Mouse (Mus musculus) liver, embryonic 15.5 days (tissue): Measurements from ENCODE around the gene Dalrd3. TPM values are rescaled to one million over a fixed set of nuclear protein-coding genes. Genes with fewer than 3 reads are reported as not detected.

Experiments
- microRNA counts: library from miRNA; unstranded; fragments of <30 nt; microRNA quantifications from one replicate; lab custom pipeline; 2016
- microRNA-seq: library from miRNA; unstranded; fragments of <30 nt; microRNA quantifications from one replicate; pipeline ENCODE4, GENCODE M21; 2016
- polyA plus RNA-seq: library from polyadenylated mRNA; unstranded; fragments of >200 nt; fragmentation: Nextera tagmentation; extraction: Ambion mirVana; gene quantifications from 2 replicates; pipeline ENCODE4 v1.2.1, GENCODE M21; 2015

The Dalrd3 gene
- polyA plus RNA-seq, 1 experiment from 2014 or later, result 29.2 TPM

MicroRNAs encoded within 50 kb of the gene (microRNA counts, 519-probe panel; counts per million panel counts)
- microRNA mmu-miR-191 (lab: Ali Mortazavi, UCI), result 3,312 counts per million, percentile 66 among the panel's probes with 10 or more counts
- 3,361 counts per million, percentile 68 among the panel's probes with 10 or more counts for microRNA mmu-miR-425 (lab: Ali Mortazavi, UCI)

Small RNAs within 50 kb of the gene (microRNA-seq; reads per million reads assigned to microRNA genes)
- gene Gm24083 (not detected), gene Mir191 (not detected), gene Mir425 (5,138 reads per million, percentile 88 among the genes with 10 or more reads in this experiment)

Other genes starting within 250 kb of the Dalrd3 start
- 6,133 and 6,280 TPM in 2 replicates for gene Gpx1, start 231.0 kb upstream of the Dalrd3 start, polyA plus RNA-seq
- 65.1 and 76.5 TPM in 2 replicates for gene Usp4, start 222.0 kb upstream of the Dalrd3 start, polyA plus RNA-seq
- 0.41 and 0.86 TPM in 2 replicates for gene 1700102P08Rik, start 177.1 kb upstream of the Dalrd3 start, polyA plus RNA-seq
- gene Ccdc36, start 141.4 kb upstream of the Dalrd3 start, polyA plus RNA-seq, result 0.03 and 0.17 TPM in 2 replicates
- gene BC048562, start 133.4 kb upstream of the Dalrd3 start, polyA plus RNA-seq, result not detected in 2 replicates
- gene Ccdc71, start 109.4 kb upstream of the Dalrd3 start, polyA plus RNA-seq, result 18.7 and 19.4 TPM in 2 replicates
- 12.5 and 15.9 TPM in 2 replicates for gene Klhdc8b, start 108.3 kb upstream of the Dalrd3 start, polyA plus RNA-seq
- gene Lamb2, start 90.2 kb upstream of the Dalrd3 start, polyA plus RNA-seq, result 8.5 and 9.0 TPM in 2 replicates
- gene Usp19, start 79.3 kb upstream of the Dalrd3 start, polyA plus RNA-seq, result 26.1 and 31.1 TPM in 2 replicates
- 52.6 and 61.9 TPM in 2 replicates for gene Qars, start 62.2 kb upstream of the Dalrd3 start, polyA plus RNA-seq
- gene Qrich1, start 53.1 kb upstream of the Dalrd3 start, polyA plus RNA-seq, result 43.0 and 43.5 TPM in 2 replicates
- 91.3 and 93.7 TPM in 2 replicates for gene Impdh2, start 9.6 kb upstream of the Dalrd3 start, polyA plus RNA-seq
- 25.6 and 26.2 TPM in 2 replicates for gene Ndufaf3, start 2.5 kb upstream of the Dalrd3 start, polyA plus RNA-seq
- gene Wdr6, start 8.9 kb downstream of the Dalrd3 start, polyA plus RNA-seq, result 11.4 and 12.1 TPM in 2 replicates
- 0.36 and 0.41 TPM in 2 replicates for gene P4htm, start 27.8 kb downstream of the Dalrd3 start, polyA plus RNA-seq
- gene Arih2, start 79.5 kb downstream of the Dalrd3 start, polyA plus RNA-seq, result 29.7 and 32.3 TPM in 2 replicates
- 25.4 and 26.8 TPM in 2 replicates for gene Slc25a20, start 92.2 kb downstream of the Dalrd3 start, polyA plus RNA-seq
- gene Prkar2a, start 119.4 kb downstream of the Dalrd3 start, polyA plus RNA-seq, result 9.5 and 10.3 TPM in 2 replicates
- 11.6 and 12.9 TPM in 2 replicates for gene Ip6k2, start 213.9 kb downstream of the Dalrd3 start, polyA plus RNA-seq
- 3.9 and 9.1 TPM in 2 replicates for gene Nckipsd, start 238.5 kb downstream of the Dalrd3 start, polyA plus RNA-seq